ENCODE assay signal across 8 mouse cellular contexts in the genomic region with DNA sequence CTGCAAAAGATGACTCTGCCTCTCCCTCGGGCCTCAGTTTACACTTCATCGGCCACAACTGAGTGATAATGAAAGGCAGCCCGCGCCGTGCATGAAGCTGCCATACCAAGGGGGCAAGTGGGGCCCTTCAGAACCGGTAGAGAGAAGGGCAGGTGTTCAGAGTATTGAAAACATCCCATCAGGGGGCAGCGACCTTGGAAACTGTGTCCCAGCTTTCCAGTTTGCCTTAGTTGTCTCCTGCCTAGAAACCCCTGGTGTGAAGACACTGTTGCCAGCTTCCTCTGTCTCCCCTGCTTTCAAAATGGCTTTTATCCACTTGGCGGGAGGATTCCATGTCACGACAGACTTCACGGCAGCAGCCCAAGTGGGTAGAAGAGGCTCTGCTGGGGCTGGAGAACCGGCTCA. TPM values are rescaled to one million over a fixed set of nuclear protein-coding genes. Genes with fewer than 3 reads are reported as not detected.
DNase-seq lines count a peak whose midpoint lies in the region; ATAC-seq lines count a peak whose summit lies in the region.

No protein-coding gene starts in this region.

- H3K27me3 ChIP-seq in hindbrain, embryonic 14.5 days (ENCODE audit: control insufficient read depth, insufficient read depth, low read length) = no peaks in the 10 kb centered on the region
- H3K27me3 ChIP-seq in neural tube, embryonic 13.5 days = peaks cover 10% of the 10 kb centered on the region; the same call in 1 of the 2 replicates

- H3K4me3 ChIP-seq in hindbrain, embryonic 14.5 days (replicated peaks; ENCODE audit: low read length) = no peak overlapping the region
- no peak overlapping the region for H3K4me3 ChIP-seq in neural tube, embryonic 13.5 days

- intact Hi-C loops in left cerebral cortex, postnatal 36 days (cut with DNase I) = no loop called here

- 0 out of 2 replicates have a peak, but pooled peaks cover 9% of the 10 kb centered on the region for H3K9me3 ChIP-seq in hindbrain, embryonic 14.5 days (ENCODE audit: control insufficient read depth, low read length)
- H3K9me3 ChIP-seq in neural tube, embryonic 13.5 days = no peaks in the 10 kb centered on the region

- H3K4me2 ChIP-seq in hindbrain, embryonic 14.5 days (replicated peaks) = peak overlapping the region; percentile 40
- peak overlapping the region; percentile 25 for H3K4me2 ChIP-seq in neural tube, embryonic 13.5 days

- WGBS in hindbrain, embryonic 14.5 days = 3% methylated on average over 11 of the region's 11 CpGs
- WGBS in neural tube, embryonic 13.5 days = 6% methylated on average over 11 of the region's 11 CpGs

- no peaks in the 10 kb centered on the region for H3K36me3 ChIP-seq in hindbrain, embryonic 14.5 days (replicated peaks; ENCODE audit: control insufficient read depth, insufficient read depth)
- no peaks in the 10 kb centered on the region for H3K36me3 ChIP-seq in neural tube, embryonic 13.5 days

- no peak for ATAC-seq in hindbrain, embryonic 14.5 days (ENCODE audit: low FRiP score)
- ATAC-seq in neural tube, embryonic 13.5 days (ENCODE audit: low read depth) = 0 out of 2 replicates have a peak, but pooled peaks have one; percentile 43
- ATAC-seq in activated CD4-positive, CD25-positive, alpha-beta regulatory T cell, adult 4 months = no peak

- DNase-seq in left cerebral cortex, postnatal 36 days (ENCODE audit: low spot score in 2 of 2) = peak; percentile 12 to 24
- no peak for DNase-seq in left cerebral cortex, adult 9 months (ENCODE audit: low spot score in 2 of 2)
- DNase-seq in cerebellum, postnatal 10 days = peak; percentile 81 to 83
- DNase-seq in hindbrain, embryonic 14.5 days (ENCODE audit: low spot score) = no peak
- no peak for DNase-seq in urinary bladder, postnatal 4 days (ENCODE audit: low spot score in 2 of 2)
- no peak for DNase-seq in layer of hippocampus, adult 8-10 months (ENCODE audit: low spot score in 2 of 2)

- no peak overlapping the region; the same call in 1 of the 2 replicates for H3K9ac ChIP-seq in hindbrain, embryonic 14.5 days
- H3K9ac ChIP-seq in neural tube, embryonic 13.5 days = no peak overlapping the region

- peaks cover 10% of the 10 kb centered on the region for H3K4me1 ChIP-seq in hindbrain, embryonic 14.5 days (replicated peaks; ENCODE audit: control insufficient read depth, insufficient read depth, low read length)
- peaks cover 19% of the 10 kb centered on the region; the same call in 1 of the 2 replicates for H3K4me1 ChIP-seq in neural tube, embryonic 13.5 days (replicated peaks)

- H3K27ac ChIP-seq in hindbrain, embryonic 14.5 days = no peak overlapping the region
- peak overlapping the region; percentile 10; the same call in 1 of the 2 replicates for H3K27ac ChIP-seq in neural tube, embryonic 13.5 days (replicated peaks)

RNA-seq across cellular contexts. Expression of a gene that starts 31.2 kb away (rescaled TPM):
- total RNA-seq in left cerebral cortex, postnatal 36 days (2021) = 100 to 1,000 TPM in 1 of 2 experiments, 10 to 100 TPM in 1; 86.8 to 102 TPM
- 20.8 and 29.7 TPM in 2 replicates for polyA plus RNA-seq in hindbrain, embryonic 14.5 days (2014; fragmentation: Nextera tagmentation; extraction: Ambion mirVana)
- polyA plus RNA-seq in neural tube, embryonic 13.5 days (2015; fragmentation: Nextera tagmentation; extraction: Ambion mirVana) = 8.2 and 8.5 TPM in 2 replicates
- 10 to 100 TPM; 54.2 to 62.9 (median 59.2) TPM for total RNA-seq in layer of hippocampus, adult 8-10 months (2022)
- not detected for polyA plus RNA-seq in activated CD4-positive, CD25-positive, alpha-beta regulatory T cell, adult 4 months (2017; shearing (Covaris generic))

RNA-seq across cellular contexts. Expression of a gene that starts 53.6 kb away (rescaled TPM):
- total RNA-seq in left cerebral cortex, postnatal 36 days (2021) = 1 to 10 TPM; 1.9 to 2.9 TPM
- polyA plus RNA-seq in hindbrain, embryonic 14.5 days (2014; fragmentation: Nextera tagmentation; extraction: Ambion mirVana) = 0.99 and 1.0 TPM in 2 replicates
- 0.18 and 0.24 TPM in 2 replicates for polyA plus RNA-seq in neural tube, embryonic 13.5 days (2015; fragmentation: Nextera tagmentation; extraction: Ambion mirVana)
- total RNA-seq in layer of hippocampus, adult 8-10 months (2022) = 1 to 10 TPM; 1.5 to 1.9 (median 1.7) TPM
- not detected for polyA plus RNA-seq in activated CD4-positive, CD25-positive, alpha-beta regulatory T cell, adult 4 months (2017; shearing (Covaris generic))

Comparison
In these comparisons a context has a peak if more than half of its experiments do, and no peak if none do; other contexts are left out.
1. DNase-seq: peak in left cerebral cortex, postnatal 36 days (2 of 2) and cerebellum, postnatal 10 days (2 of 2); none in left cerebral cortex, adult 9 months (0 of 2), hindbrain, embryonic 14.5 days (single experiment), urinary bladder, postnatal 4 days (0 of 2) and layer of hippocampus, adult 8-10 months (0 of 2).